Mouse (Mus musculus) neutrophil, adult 5-6 weeks (primary cell): ENCODE measurements around the gene Cchcr1. TPM values are rescaled to one million over a fixed set of nuclear protein-coding genes. Genes with fewer than 3 reads are reported as not detected.
A peak's percentile ranks its signal among the peaks of the same experiment; 100 is the strongest.

Experiments used
- ATAC-seq: fragments of 151-379, 151-347 bp; 2 replicates; pipeline ENCODE4 v1.8.0; 2017; ENCODE audit warnings: mild to moderate bottlenecking, moderate TSS enrichment; ENCODE audit not compliant: insufficient number of reproducible peaks, poor library complexity, low FRiP score, severe bottlenecking; ENCODE audit errors: extremely low read depth
- total RNA-seq: library from RNA; stranded (forward); fragments of 200-1000 nt; gene quantifications from 2 replicates; pipeline ENCODE4 v1.2.3, GENCODE M21; 2017

The Cchcr1 gene
- total RNA-seq, 1 experiment from 2014 or later = 3.1 TPM

DNA sequence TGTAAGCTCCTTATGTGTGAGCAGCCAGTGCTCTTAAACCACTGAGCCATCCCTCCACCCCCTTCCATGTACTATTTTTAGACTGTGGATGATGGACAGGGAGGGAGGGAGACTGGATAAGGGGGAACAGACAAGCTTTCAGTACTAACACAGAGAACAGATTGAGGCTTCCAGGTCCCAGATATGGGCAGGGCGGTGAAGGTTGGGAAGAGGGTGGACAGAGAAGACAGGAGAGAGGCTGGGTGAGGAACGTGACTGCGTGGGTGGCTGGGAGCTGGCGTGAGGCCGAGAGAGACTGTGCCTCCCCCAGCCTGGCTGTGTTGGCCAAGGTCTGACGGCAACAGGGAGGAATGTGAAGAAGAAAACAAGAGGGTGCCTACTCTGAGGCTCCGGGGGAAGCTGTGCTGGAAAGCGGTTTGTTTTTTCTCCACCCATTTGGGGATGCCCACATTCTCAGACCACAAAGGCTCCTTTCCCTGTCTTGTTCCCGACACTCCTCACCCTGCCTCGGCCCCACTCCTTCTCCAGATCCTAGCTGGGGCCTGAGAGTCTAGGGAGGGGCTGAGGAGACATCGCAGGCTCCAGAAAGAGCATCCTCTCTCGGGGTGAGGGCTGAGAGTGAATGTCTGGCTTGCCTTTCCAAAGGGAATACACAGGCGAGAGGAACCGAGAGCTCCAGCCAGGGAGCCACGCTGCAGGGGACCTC, 32.7 kb downstream of the Cchcr1 start:
- no peak for ATAC-seq

DNA sequence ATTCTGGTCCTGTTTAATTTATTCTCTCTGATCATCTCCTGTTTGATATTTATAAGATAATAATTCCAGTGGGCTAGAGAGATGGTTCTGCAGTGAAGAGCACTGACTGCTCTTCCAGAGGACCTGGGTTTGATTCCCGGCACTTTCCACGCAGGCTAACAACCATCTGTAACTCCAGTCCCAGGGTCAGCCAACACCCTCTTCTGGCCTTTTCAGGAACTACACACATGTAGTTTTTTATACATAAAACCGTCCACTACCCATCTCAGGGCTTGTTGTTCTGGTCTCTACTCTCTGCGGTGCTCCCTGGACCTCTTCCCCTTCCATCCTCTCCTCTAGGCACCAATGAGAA, 33.2 kb downstream of the Cchcr1 start:
- no peak for ATAC-seq

DNA sequence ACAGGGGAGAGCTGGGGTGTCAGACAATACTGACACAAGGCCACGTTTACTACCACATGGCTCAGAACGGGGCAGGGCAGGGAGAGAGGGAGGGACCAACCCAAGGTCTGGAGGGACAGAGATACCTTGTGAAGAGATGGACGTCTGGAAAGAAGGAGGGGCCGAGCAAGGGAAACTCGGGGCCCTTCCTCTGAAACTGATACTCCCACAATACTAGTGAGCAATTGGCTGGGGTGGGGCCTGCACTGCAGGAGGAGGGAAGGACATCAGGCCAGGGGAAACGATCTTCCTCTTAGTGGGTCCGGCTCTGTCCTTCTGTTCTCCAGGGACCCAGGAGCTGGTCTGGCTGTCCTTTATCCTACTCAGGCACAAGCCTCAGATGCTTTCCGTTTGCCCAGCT, 34.0 kb downstream of the Cchcr1 start:
- no peak for ATAC-seq

DNA sequence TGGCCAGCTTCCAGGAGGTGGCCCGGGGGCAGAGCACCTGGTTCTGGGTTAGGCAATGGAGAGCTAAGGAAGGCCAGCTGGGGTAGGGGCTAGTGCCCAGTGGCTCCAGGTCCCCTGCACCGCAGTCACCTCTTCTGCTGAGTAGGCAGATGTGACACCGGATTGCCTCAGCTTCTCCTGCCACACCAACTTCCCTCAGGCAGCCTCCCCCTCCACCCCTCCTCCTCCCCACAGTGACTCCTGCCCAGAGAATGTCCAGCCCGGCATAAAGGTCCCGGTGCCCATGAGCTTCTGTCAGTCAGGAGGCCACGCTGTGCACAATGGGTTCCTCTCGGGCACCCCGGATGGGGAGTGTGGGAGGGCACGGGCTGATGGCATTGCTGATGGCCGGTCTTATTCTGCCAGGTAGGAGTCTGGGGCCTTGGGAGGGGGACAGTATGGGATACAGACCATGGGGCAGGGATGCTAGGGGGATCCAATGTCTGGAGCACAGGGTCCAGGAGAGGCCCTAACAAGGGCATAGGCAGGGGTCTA, 35.0 kb downstream of the Cchcr1 start, which contains the start of gene Cdsn:
TSS of gene Cdsn (plus strand) at position 248 of the 534 bp plus-strand sequence.
- ATAC-seq = no peak

DNA sequence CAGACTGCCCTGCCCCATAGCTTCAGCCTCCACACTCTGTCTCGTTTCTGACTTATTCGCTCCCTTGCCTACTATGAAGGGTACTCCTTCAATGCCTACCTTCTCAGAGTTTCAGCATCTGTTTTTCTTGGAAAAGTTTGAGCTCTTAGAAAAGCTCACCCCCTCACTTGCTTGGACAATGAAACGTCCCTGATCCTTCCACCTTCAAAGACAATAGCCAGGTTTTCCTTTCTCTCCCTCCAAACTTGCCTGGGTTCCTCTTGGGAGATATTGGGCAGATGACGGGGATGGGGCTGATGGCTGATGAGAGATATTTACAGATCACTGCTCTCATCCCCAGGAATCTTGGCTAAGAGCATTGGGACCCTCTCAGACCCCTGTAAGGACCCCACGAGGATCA, 37.4 kb downstream of the Cchcr1 start:
- ATAC-seq = no peak

DNA sequence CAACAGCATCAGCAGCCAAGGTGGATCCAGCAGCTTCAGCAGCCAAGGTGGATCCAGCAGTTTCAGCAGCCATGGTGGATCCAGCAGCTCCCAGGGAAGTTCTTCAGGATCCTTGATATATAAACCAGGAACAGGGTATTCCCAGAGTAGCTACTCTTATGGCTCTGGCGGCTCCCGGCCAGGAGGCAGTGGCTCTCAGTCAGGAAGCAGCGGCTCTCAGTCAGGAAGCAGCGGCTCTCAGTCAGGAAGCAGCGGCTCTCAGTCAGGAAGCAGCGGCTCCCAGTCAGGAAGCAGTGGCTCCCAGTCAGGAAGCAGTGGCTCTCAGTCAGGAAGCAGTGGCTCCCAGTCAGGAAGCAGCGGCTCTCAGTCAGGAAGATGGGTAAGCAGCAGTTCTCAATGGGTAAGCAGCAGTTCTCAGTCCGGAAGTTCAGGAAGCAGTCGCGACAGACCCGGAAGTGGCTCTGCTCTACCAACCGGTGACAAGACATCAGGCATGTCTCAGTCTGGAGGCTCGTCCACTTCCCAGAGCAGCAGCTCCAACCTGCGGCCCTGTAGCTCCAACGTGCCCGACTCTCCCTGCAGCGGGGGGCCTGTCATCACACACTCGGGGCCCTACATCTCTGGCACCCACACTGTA, 38.0 kb downstream of the Cchcr1 start:
- no peak for ATAC-seq

DNA sequence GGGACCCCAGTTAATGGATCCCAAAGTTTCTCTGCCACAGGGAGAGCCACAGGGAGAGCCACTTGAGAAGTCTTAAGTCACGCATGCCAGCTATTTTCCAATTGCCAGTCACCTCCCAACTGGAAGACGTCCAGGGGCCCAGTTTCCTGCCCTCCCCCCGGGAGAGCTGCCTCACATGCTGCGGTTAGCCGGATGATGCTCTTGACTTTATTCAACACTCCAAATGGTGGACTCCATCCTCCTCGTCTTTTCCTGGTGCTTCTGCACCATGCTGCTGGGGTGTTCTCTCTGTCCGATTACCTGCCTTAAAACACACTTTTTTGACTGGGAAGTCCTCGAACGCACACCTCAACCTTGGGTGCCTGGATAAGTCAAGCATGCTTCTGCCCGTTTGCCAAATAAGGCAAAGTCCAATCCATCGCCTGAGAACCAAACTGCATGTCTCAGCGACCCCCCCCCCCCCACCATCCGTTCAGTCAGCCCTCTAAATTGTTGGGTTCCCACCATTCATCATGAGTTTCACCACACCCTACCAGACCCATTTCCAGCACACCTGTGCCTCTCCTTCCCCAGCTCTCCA, 39.4 kb downstream of the Cchcr1 start:
- ATAC-seq = no peak

DNA sequence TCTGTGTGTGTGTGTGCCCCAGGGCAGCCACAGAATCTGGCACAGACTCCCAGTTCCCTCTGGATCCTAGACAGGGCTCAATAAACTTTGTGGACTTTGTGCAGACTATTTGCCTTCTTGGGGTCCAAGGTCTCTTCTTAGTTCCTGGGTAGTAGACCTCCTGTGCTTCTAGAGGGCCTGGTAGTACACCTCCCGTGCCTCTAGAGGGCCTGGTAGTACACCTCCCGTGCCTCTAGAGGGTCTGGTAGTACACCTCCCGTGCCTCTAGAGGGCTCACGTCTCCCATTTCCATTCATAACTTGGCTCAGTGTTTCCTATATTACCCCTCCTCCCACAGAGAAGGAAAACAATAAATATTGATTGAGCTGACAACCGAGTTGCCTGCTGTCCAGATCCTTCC, 39.9 kb downstream of the Cchcr1 start:
- no peak for ATAC-seq

DNA sequence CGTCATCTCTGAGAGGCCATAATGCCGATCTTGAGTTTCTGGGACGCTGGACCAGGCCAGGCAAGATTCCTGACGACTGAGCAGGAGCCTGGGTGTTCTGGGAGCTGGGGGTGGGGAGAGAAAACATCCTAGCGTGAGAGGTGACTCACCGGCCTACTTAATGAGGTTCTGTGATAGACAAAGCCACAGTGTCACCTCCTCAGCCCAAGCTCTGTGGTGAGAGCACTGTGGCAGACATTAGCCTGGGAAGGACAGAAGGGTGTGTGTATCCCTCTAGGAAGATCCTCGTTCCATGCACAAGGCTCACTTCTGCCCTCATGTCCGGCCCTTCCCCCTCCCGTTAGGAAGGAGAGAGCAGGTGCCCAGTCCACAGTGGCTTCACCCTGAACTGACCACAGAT, 40.5 kb downstream of the Cchcr1 start:
- no peak for ATAC-seq

DNA sequence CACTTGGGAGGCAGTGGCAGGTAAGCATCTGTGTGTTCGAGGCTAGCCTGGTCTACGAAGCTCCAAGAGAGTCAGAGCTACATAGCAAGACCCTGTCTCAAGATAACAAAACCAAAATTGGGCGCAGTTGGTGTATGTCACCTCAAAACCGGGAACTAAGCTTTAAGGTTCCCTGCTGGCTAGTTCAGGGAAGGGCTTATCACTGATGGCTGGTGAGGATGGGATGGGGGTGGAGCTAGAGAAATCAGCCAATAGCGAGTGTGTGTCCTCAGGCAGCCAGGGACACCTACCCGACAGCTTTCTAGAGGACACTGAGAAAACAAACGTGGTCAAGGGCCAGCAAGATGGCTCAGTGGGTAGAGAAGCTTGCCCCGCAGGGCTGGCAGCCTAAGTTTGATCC, 41.3 kb downstream of the Cchcr1 start:
- ATAC-seq = no peak

DNA sequence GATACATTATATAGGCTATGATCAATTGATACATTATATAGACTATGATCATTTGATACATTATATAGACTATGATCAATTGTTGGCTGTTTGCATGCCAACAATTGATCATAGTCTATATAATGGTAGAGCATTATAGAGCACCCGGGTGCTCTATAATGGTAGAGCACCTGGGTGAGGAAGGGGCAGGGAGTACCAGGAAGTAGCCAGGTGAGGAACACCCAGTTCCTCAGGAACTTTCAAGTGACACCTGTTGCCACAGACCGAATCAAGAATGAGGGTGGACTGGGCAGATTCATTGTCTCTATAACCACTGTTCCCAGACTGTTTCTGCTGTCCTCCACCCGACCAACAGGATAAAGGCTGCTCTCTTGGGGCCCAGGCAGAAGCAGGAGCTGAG, 50.2 kb downstream of the Cchcr1 start, which contains the start of gene 2300002M23Rik:
TSS of gene 2300002M23Rik (plus strand) at position 301 of the 400 bp plus-strand sequence.
- no peak for ATAC-seq

DNA sequence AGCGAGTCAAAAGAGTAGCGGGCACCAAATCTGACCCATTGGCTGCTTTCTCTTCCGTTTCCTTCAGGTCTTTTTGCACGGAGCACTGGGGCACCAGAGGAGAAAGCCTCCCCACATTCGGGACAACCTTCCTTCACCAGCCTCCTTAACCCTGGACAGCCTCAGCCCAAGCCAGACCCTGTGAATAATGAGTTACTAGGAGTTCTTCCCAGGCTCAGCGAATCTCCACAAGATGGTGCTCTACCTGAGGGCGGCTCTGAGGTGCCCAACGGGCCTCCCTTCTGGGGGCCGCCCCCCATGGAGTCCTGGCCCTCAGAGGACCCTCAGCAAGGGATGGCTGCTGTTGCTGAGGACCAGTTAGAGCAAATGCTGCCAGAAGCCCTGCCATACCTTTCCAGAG, 50.9 kb downstream of the Cchcr1 start:
- ATAC-seq = no peak

DNA sequence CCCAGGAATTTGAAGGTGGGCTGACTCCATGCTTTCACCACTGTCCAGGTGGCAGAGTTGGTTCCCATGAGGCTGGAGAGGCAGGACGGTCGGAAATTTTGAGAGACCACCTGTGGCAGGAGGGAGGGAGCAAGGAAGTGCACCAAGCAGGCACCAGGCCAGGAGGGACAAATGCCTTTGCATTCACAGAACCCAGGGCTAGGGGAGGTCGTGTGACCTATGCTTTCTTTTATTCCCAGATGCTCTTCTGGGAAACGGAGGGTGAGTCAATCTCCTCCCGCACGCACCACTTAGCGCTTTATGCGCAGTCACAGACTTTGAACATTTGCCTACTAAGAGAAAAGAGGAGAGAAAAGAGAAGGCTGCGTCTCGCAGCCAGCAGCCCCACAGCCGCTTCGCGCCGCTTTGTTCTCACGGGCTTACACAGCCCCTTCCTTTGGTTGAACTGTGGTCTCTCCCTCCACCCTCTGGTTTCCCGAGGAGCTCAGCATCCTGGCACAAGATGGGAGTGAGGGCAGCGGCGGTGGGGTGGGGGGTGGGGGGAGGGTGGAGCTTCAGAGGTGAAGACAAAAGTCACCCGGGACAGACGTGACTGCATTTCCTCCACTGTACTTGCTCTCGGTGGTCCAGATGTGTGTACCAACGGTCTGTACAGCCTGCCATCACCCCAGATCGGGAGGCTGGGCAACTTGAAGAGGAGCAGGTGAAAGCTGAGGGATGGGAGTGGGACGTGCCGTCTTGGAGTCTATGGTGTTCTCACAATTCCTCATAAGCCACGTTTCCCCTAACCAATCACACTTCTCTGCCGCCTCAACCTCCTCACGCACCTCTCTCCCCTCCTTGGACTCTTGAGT, 52.4 kb downstream of the Cchcr1 start:
- no peak for ATAC-seq

DNA sequence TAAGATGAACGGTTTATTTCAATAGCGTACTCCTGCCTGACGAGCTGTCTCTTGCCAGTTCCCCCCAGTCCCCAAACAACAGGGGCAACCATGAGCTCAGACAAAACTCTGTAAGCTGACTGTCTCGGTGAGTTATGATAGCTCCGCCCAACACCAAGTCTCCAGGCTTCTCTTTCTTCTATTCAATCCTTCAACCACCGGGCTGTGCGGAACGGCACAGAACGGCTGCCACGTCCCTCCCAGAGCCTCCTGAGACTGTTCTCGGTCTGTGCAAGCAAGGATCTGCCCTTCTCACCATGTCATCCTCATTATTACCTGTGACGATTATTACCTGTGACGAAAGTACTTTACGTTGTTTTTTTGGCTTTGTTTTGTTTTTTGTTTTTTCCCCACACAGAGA, 53.9 kb downstream of the Cchcr1 start:
- ATAC-seq = no peak

DNA sequence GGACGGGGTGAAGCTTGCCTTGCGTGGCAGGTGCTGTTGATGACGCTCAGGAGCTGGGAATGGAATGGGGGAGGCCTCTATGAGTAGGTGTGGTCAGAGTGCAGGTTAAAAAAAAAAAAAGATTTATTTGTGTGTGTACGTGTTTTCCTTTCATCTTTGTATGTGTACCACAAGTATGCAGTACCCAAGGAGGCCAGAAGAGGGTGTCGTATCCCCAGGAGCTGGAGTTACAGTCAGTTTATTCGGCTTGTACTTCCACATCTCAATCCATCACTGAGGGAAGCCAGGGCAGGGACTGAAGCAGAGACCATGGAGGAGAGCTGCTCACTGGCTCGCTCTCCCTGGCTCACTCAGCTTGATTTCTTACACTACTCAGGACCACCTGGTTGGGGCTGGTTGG, 54.6 kb downstream of the Cchcr1 start:
- ATAC-seq = no peak

DNA sequence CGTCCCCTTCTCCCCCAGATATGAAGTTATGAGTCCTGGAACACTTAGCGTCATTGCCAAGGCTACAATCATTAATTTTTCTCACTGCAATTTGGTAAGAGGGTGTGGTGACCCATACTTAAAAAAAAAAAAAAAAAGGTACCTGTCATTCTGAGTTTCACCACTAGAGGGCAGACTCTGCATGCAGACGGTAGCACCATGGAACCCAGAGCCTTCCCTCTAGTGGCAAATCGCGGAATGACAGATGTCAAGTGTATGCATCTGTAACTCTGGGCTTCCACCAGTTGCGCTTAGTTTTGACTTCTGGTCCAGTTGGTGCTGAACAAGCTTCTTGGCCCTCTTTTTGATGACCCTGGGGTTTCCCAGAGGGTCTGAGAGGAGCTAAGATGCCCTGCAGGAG, 61.3 kb downstream of the Cchcr1 start:
- peak; percentile 87 for ATAC-seq
